Mouse (Mus musculus) limb, embryonic 13.5 days (tissue): ENCODE measurements around the gene Cavin3. TPM values are rescaled to one million over a fixed set of nuclear protein-coding genes. Genes with fewer than 3 reads are reported as not detected.

ENCODE experiments used
- ATAC-seq: fragments of 200-750 bp; cut with Nextera tagmentation; 2 replicates; pipeline ENCODE4 v1.8.0; 2017; ENCODE audit warnings: low read depth, moderate number of reproducible peaks, moderate TSS enrichment; ENCODE audit not compliant: low FRiP score
- H3K27ac ChIP-seq: fragments of 300-500 bp; sonication (generic); 2 replicates; pipeline ENCODE4 v1.5.1; 2015; ENCODE audit warnings: inconsistent platforms, mild to moderate bottlenecking, moderate library complexity
- H3K27me3 ChIP-seq: fragments of 300-500 bp; sonication (generic); 2 replicates; pipeline ENCODE4 v1.6.1; 2015; ENCODE audit warnings: mild to moderate bottlenecking, inconsistent platforms
- H3K36me3 ChIP-seq: fragments of 300-500 bp; sonication (generic); 2 replicates; pipeline ENCODE4 v1.6.1; 2015; ENCODE audit warnings: inconsistent platforms, mild to moderate bottlenecking, moderate library complexity
- H3K4me1 ChIP-seq: fragments of 300-500 bp; sonication (generic); 2 replicates; pipeline ENCODE4 v1.6.1; 2015; ENCODE audit warnings: inconsistent platforms
- H3K4me2 ChIP-seq: fragments of 300-500 bp; sonication (generic); replicated peaks from 2 replicates; pipeline ENCODE4 v1.6.1; 2015; ENCODE audit warnings: inconsistent platforms, mild to moderate bottlenecking, moderate library complexity
- H3K4me3 ChIP-seq: fragments of 300-500 bp; sonication (generic); 2 replicates; pipeline ENCODE4 v1.5.1; 2015; ENCODE audit warnings: moderate library complexity, mild to moderate bottlenecking, inconsistent platforms
- H3K9ac ChIP-seq: fragments of 300-500 bp; sonication (generic); 2 replicates; pipeline ENCODE4 v1.6.1; 2015; ENCODE audit warnings: mild to moderate bottlenecking, inconsistent platforms
- H3K9me3 ChIP-seq: fragments of 300-500 bp; sonication (generic); 2 replicates; pipeline ENCODE4 v1.6.1; 2016; ENCODE audit warnings: inconsistent platforms
- WGBS: fragments of 180-500 bp; shearing (Covaris S2); methylation state at CpG from one replicate; pipeline ENCODE4 v1.1.7; 2015; 5-methylcytosine and 5-hydroxymethylcytosine counted together
- polyA plus RNA-seq: library from polyadenylated mRNA; unstranded; fragments of >200 nt; fragmentation: Nextera tagmentation; extraction: Ambion mirVana; gene quantifications from 2 replicates; pipeline ENCODE4 v1.2.1, GENCODE M21; 2015

Gene Cavin3
- polyA plus RNA-seq, 1 experiment from 2014 or later = 51.2 TPM

DNA sequence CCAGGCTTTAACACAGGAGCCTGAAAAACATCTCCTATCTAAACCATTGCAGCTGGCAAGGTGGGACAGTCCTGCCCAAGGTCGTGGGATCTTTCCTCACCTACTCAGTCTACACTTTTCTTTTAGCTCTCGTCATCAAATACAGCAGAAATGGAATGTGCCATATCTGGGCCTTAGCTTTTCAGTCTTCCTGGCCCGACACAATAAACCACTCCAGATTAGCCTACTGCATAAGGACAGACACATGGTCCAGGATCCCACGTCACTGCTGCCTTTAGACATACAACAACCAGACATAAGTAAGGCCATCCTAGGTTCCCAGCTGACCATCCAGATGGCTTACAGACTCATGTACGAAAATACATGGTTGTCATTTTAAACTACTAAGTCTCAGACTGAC lies 28.0 kb upstream of the Cavin3 start:
- no peak overlapping the region for H3K4me3 ChIP-seq
- no peaks in the 10 kb centered on the region for H3K27me3 ChIP-seq
- H3K4me2 ChIP-seq = no peak overlapping the region
- 80% methylated on average over 5 of the region's 5 CpGs for WGBS
- no peak overlapping the region for H3K9ac ChIP-seq
- no peaks in the 10 kb centered on the region for H3K36me3 ChIP-seq
- ATAC-seq = no peak
- H3K27ac ChIP-seq = no peak overlapping the region
- H3K4me1 ChIP-seq = no peaks in the 10 kb centered on the region
- no peaks in the 10 kb centered on the region for H3K9me3 ChIP-seq

DNA sequence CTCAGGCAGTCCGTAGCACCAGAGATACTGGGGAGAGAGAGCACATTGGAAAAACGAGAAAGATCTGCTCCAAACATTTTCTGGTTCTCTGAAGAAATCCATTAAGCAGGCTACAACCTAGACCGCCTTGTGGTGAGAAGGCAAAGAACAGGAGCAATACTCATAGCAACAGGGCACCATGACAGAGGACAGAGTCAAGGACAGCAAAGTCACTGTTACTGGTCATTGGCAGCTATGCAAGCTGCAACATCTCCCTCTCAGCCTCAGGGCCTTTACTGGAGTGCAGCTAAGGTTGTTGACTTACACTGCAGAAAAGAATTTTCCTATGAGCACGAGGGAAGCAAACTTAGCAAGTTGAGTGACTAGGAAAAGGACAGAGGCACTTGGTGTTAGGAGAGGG lies 25.2 kb upstream of the Cavin3 start:
- Histone ChIP-seq H3K36me3 (no peaks in the 10 kb centered on the region), H3K27me3 (no peaks in the 10 kb centered on the region), H3K9ac (no peak overlapping the region), H3K9me3 (no peaks in the 10 kb centered on the region), H3K27ac (no peak overlapping the region), H3K4me3 (no peak overlapping the region), H3K4me1 (no peaks in the 10 kb centered on the region), H3K4me2 (no peak overlapping the region)
- 52% methylated on average over 4 of the region's 4 CpGs for WGBS
- ATAC-seq = no peak

DNA sequence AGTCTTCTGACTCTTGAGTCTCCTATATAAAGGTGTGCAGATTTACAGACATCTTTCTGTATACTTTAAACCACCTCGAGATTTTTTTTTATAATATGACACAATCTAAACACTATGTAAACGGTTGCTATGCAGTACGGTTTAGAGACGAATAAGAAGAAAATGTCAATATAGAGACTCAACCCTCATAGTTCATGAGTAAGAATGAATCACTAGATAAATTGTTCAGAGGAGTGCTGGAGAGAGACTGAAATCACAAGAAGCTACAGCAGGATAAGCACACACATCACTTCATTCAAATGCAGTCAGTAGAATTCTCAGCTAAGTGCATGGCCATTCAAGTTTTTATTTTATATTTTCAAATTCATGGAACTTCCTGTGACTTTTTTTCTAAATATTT lies 19.9 kb upstream of the Cavin3 start:
- H3K27ac ChIP-seq = no peak overlapping the region
- no peaks in the 10 kb centered on the region for H3K4me1 ChIP-seq
- no peaks in the 10 kb centered on the region for H3K36me3 ChIP-seq
- no peak overlapping the region for H3K4me2 ChIP-seq
- ATAC-seq = no peak
- H3K4me3 ChIP-seq = no peak overlapping the region
- H3K9ac ChIP-seq = no peak overlapping the region
- H3K27me3 ChIP-seq = no peaks in the 10 kb centered on the region
- no peaks in the 10 kb centered on the region for H3K9me3 ChIP-seq
- 81% methylated on average over 4 of the region's 4 CpGs for WGBS

DNA sequence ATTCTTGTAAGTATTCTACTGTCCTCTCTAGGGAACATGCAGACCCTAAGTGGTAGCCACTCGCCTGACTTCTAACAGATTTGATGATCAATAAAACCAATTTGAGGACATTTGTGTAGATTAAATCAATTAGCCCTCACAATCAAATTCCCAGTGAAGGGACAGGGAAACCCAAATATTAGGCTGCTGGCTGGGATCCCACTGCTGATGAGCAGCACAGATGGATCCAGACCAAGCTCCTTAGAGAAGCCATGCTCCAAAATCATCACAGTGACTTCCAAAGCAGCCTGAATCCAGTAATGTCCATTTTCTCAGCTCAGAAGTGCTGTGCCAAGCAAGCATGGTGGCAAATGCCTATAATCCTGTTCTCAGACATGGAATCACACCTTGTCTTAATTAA lies 17.6 kb upstream of the Cavin3 start:
- Histone ChIP-seq H3K27ac (no peak overlapping the region), H3K27me3 (no peaks in the 10 kb centered on the region), H3K36me3 (no peaks in the 10 kb centered on the region), H3K4me2 (no peak overlapping the region), H3K4me3 (no peak overlapping the region), H3K4me1 (no peaks in the 10 kb centered on the region), H3K9me3 (no peaks in the 10 kb centered on the region), H3K9ac (no peak overlapping the region)
- WGBS = 80% methylated on average over 1 of the region's 1 CpGs
- no peak for ATAC-seq

DNA sequence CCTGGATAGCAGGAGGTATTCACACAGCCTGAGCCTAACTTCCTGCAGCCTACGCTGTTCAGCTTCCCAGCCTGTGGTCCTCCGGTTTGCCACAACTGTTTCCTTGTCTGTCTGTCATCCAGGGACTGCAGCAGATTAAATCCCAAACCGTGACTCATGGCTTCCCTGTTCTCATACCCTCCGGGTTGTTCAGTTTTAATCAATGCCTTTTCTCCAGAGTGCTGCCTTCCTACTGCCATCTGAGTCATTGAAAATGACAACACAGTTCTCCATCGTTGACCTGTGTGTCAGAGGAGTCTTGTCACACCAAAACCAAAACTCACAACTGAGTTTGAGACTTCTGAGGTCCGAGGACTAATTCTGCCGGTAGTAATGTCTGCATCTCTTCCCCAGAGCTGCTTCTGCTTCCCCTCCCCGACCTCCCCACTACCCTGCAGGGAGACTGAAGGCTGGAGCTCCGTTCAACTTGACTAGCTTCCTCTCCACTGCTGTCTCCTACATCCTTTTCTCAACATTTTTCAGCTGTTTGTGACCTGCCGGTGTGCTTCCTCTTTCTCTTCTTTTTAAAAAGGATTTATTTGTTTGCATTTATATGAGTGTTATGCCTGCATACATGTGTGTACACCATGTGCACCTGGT lies 16.9 kb upstream of the Cavin3 start:
- 60% methylated on average over 10 of the region's 10 CpGs for WGBS
- H3K4me1 ChIP-seq = no peaks in the 10 kb centered on the region
- no peaks in the 10 kb centered on the region for H3K9me3 ChIP-seq
- no peaks in the 10 kb centered on the region for H3K27me3 ChIP-seq
- no peak for ATAC-seq
- H3K4me3 ChIP-seq = no peak overlapping the region
- H3K4me2 ChIP-seq = no peak overlapping the region
- no peaks in the 10 kb centered on the region for H3K36me3 ChIP-seq
- H3K27ac ChIP-seq = no peak overlapping the region
- no peak overlapping the region for H3K9ac ChIP-seq

DNA sequence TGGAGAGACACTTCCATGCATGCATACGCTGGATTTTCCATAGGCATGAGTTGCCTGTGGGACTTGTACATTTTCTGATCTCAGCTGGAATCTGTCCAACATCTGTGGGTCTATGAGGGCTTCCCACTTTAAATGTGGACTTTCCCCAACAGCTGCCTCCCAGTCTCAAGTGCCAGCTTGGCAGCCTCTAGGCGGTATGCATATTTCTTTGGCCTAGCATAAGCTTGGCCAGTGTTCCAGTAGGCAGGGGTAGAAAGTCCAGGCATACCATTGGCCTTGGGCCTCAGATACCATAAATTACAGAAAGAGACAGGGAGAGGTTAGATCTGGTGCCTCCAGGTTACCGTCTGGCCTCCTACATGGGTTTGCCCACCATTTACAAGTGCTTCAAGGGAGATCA lies 15.8 kb upstream of the Cavin3 start:
- Histone ChIP-seq H3K4me2 (no peak overlapping the region), H3K36me3 (no peaks in the 10 kb centered on the region), H3K9me3 (no peaks in the 10 kb centered on the region), H3K27ac (no peak overlapping the region), H3K27me3 (no peaks in the 10 kb centered on the region), H3K4me1 (no peaks in the 10 kb centered on the region), H3K4me3 (no peak overlapping the region), H3K9ac (no peak overlapping the region)
- no peak for ATAC-seq
- WGBS = 81% methylated on average over 3 of the region's 3 CpGs

DNA sequence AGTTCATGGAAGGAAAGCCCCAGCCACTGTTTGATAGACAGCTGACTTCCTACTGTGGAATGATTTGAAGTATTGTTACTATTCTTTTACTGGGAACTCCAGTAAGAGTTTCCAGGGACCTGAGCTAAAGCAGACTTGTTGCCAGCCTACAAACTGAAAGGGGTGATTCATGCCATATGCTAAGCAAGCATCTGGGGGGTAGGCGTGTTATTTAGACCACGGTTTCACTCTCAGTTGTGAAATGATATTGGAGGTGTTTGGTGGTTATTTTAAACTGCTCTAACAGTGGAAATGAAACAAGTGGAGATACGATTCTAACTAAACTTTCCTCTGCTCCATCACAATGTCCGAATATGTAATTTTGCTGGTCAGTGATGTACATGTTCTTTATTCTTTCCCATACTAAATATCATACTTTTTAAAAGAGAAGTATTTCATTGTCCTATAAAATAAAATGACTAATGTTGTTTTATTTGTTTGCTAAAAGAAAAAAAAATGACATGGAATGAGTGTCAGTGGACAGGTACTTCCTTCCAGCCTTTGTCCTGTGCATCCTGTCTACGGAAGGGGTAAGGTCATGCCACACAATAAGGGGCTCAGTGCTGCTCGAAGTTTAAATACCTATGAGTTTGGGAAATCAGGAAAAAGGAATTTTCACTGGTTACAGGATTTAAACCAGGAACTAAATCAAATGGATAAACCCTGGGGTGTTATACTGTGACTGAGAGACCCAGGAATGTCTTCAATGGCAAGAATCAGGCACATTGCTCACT lies 5.2 kb upstream of the Cavin3 start:
- 0 out of 2 replicates have a peak, but pooled peaks cover 5% of the 10 kb centered on the region for H3K4me1 ChIP-seq
- ATAC-seq = no peak
- no peak overlapping the region for H3K9ac ChIP-seq
- H3K4me3 ChIP-seq = no peak overlapping the region
- no peak overlapping the region for H3K4me2 ChIP-seq
- WGBS = 75% methylated on average over 6 of the region's 6 CpGs
- no peak overlapping the region for H3K27ac ChIP-seq
- no peaks in the 10 kb centered on the region for H3K36me3 ChIP-seq
- H3K27me3 ChIP-seq = 0 out of 2 replicates have a peak, but pooled peaks cover 2% of the 10 kb centered on the region
- H3K9me3 ChIP-seq = no peaks in the 10 kb centered on the region

DNA sequence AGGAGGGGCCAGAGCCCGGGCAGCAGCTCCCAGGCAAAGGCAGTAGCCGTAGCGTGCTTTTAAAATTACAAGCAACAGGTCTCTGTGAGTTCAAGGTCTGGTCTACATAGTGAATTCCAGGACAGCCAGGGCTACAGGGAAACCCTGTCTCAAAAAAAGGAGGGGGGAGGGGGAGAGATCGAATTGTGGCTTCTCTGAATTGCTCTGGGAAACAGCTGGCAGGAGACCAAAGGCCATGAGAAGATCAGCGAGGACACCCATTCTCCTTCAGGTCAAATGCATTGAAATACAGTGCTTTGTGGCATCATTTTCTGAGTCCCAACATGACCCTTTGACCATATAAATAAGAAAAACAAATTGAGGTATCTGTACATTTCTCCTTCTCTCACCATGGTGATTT lies 2.9 kb upstream of the Cavin3 start:
- peaks cover 18% of the 10 kb centered on the region for H3K27me3 ChIP-seq
- no peak overlapping the region for H3K4me3 ChIP-seq
- 55% methylated on average over 5 of the region's 5 CpGs for WGBS
- H3K9me3 ChIP-seq = no peaks in the 10 kb centered on the region
- no peaks in the 10 kb centered on the region for H3K36me3 ChIP-seq
- H3K4me2 ChIP-seq = no peak overlapping the region
- H3K4me1 ChIP-seq = peaks cover 25% of the 10 kb centered on the region
- no peak overlapping the region for H3K9ac ChIP-seq
- ATAC-seq = no peak
- H3K27ac ChIP-seq = no peak overlapping the region

DNA sequence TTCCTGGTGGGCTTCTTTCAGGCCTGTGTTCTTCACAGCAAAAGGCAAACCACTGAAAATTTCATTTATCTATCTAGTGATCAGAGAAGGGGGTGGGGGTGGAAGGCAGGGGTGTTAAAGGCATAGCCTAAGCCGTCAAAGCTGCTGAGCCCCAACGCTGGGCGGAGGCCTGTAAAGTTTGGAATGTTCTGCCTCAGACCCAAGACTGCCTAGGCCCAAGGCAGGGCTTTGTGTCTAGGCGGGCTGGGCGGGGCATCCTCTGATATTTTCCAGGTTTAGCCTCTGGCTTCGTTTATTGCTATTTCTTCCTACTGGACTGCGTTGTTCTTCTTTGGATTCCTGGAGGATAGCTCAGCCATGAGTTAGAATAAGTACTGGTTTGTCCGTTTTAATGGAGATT lies 326 bp upstream of the Cavin3 start:
- H3K9ac ChIP-seq = peak overlapping the region; percentile 78
- WGBS = 27% methylated on average over 8 of the region's 8 CpGs
- ATAC-seq = peak; percentile 85
- peak overlapping the region; percentile 53 for H3K4me3 ChIP-seq
- H3K27ac ChIP-seq = peak overlapping the region; percentile 74; the same call in 1 of the 2 replicates
- no peaks in the 10 kb centered on the region for H3K36me3 ChIP-seq
- H3K4me2 ChIP-seq = peak overlapping the region; percentile 86
- peaks cover 18% of the 10 kb centered on the region for H3K27me3 ChIP-seq
- H3K9me3 ChIP-seq = no peaks in the 10 kb centered on the region
- H3K4me1 ChIP-seq = peaks cover 25% of the 10 kb centered on the region

DNA sequence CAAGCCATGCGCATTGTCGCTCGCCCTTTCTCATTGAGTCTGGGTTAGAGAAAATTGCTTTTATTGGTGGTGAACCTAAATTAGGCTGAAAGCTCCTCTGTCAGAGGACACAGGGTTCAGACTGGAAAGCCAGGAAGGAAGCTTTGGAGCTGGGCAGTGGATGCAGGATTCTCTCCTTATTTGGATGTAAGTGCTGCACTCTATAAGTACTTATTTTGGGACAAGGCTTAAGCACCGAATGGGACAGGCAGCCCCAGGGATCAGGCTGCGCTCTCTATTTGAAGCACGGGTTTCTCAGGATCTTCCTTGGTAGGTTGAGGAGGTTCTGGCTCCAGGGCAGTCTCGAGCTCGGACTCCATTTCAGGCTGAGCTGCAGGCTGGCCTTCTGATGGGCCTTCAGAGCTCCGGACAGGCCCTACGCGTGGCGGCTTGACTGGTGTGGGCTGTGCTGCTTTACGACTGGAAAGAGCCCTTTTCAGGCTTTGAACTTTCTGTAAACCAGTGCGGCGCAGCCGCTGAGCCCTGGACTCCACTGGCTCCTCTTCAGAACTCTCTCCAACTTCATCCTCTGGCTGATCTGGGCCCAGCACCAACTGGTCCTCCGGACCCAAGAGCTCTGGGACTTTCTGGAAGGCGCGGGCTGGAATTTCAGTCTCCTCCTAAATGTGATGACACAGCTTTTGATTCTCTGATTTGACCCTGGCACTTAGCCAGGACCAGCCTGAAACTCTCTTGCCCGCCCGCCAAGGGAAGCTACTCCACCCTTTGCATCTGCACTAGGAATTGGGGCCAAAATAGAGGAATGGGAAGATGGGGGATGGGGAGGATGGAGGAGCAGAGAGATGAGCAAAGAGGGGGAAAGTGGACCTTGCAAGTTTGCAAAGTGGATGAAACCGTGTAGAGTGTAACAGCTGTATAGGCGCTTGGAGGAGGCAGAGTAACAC lies 1.3 kb downstream of the Cavin3 start:
- Histone ChIP-seq H3K4me3 (peak overlapping the region; percentile 53), H3K36me3 (no peaks in the 10 kb centered on the region), H3K4me1 (peaks cover 25% of the 10 kb centered on the region), H3K9ac (peak overlapping the region; percentile 78), H3K9me3 (no peaks in the 10 kb centered on the region), H3K27ac (peak overlapping the region; percentile 15; the same call in 1 of the 2 replicates), H3K27me3 (peaks cover 18% of the 10 kb centered on the region), H3K4me2 (peak overlapping the region; percentile 86)
- 60% methylated on average over 23 of the region's 23 CpGs for WGBS
- ATAC-seq = no peak

DNA sequence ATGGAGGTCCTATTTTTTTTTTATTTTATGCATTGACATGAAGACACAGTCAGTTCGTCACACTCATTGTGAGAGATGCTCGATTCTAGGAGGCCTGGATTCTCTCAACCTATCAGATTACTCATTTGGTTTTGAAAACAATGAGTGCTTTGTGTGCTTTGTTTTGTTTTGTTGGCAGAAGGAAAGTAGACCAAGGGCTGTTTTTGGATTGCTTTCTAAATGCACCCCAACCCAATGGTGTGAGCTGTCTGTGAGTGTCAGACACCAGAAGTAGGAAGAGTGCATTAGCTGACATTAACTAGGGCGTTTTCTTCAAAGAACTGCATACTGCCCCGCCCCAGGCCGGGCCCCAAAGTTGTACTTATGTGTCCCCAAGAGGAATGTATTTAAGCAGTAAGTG lies 2.0 kb downstream of the Cavin3 start:
- peaks cover 18% of the 10 kb centered on the region for H3K27me3 ChIP-seq
- ATAC-seq = no peak
- WGBS = 67% methylated on average over 5 of the region's 5 CpGs
- H3K4me1 ChIP-seq = peaks cover 25% of the 10 kb centered on the region
- H3K4me3 ChIP-seq = no peak overlapping the region
- no peak overlapping the region for H3K9ac ChIP-seq
- H3K36me3 ChIP-seq = no peaks in the 10 kb centered on the region
- H3K4me2 ChIP-seq = peak overlapping the region; percentile 86
- H3K9me3 ChIP-seq = no peaks in the 10 kb centered on the region
- H3K27ac ChIP-seq = no peak overlapping the region

DNA sequence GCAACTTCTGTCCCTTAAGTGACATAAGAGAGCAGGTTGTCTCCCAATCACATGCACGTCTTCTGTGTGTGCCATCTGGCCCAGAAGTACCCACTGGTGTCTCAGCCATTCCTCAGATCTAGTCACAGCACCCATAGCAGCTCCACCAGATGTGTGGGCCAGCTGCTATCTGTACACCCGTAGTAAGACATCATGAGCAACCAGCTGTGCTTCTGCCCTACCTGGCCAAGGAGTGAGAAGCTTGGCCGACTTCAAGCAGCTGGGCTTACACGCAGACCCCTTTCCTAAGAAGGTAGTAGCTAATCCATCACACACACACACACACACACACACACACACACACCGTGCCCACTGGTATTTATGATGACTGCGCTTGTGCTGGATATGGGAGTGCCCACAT lies 2.9 kb downstream of the Cavin3 start:
- H3K4me1 ChIP-seq = peaks cover 25% of the 10 kb centered on the region
- no peak overlapping the region for H3K9ac ChIP-seq
- ATAC-seq = no peak
- H3K4me3 ChIP-seq = no peak overlapping the region
- H3K27me3 ChIP-seq = peaks cover 18% of the 10 kb centered on the region
- no peaks in the 10 kb centered on the region for H3K9me3 ChIP-seq
- H3K36me3 ChIP-seq = no peaks in the 10 kb centered on the region
- WGBS = 79% methylated on average over 6 of the region's 6 CpGs
- no peak overlapping the region for H3K27ac ChIP-seq
- no peak overlapping the region for H3K4me2 ChIP-seq
